Mouse (Mus musculus) bone marrow macrophage, adult 2 months (primary cell): ENCODE results near the gene Rpl15.

Experiments used
- CTCF ChIP-seq: IDR thresholded peaks from 2 replicates; pipeline ENCODE4 v1.5.1; 2012; ENCODE audit warnings: low read depth, mild to moderate bottlenecking, low read length, moderate library complexity
- POLR2A ChIP-seq: IDR thresholded peaks from 2 replicates; pipeline ENCODE4 v1.6.1; 2012; ENCODE audit warnings: mild to moderate bottlenecking, low read depth, low read length, borderline replicate concordance

DNA sequence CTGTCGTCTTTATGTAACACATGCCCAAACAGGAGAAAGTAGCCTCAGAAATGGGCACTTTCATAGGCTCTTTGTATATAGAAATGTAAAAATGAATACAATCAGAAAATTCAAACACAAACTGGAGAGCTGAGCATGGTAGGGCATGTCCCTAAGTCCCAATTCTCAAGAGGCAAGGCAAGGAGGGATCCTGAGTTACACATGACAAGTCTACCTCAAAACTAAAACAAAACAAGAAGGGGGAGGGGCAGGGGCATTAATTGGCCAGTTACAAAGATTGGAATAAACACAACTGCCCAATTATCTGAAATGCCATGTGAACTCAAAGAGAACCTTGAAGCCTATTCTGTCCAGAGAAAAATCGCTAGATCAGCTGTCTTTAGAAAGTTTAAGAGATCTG is 38.1 kb downstream of the Rpl15 start:
- TF ChIP-seq CTCF (no peak), POLR2A (no peak)
